Mouse (Mus musculus) layer of hippocampus, postnatal 25 days (tissue): ENCODE data around the gene Cd36. TPM values are rescaled to one million over a fixed set of nuclear protein-coding genes. Genes with fewer than 3 reads are reported as not detected.

Experiments used
- DNase-seq, 2 experiments: peaks; one replicate each; pipeline ENCODE4 v3.0.0; 2022; ENCODE audit warnings: mixed read lengths in 2 of 2, low spot score in 1 of 2; ENCODE audit errors: extremely low spot score in 1 of 2
- total RNA-seq, 2 experiments: library from RNA; stranded (reverse); gene quantifications; 2 replicates each; pipeline ENCODE4 v1.2.3; 2021

Cd36 gene
- total RNA-seq, 2 experiments from 2014 or later, result 1.6 to 2.0 TPM

DNA sequence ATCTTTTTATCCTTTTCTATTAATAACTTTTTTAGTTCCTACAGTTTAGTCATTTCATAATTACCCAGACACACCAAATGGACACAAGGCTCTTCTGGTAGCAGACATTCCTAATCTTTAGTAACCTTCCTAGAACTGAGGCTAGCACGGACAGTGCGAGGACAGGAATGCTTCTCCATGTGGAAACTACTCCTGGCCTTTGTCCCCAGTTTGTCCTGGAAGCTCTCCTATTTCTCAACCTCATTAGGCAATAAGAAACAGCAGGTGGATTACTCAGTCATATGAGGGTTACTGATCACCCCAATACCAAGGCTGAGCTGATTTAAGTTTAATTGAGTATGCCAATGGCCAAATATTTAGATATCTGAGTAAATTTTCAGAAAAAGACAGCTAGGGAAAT lies 25.5 kb downstream of the Cd36 start:
- no peak for DNase-seq

DNA sequence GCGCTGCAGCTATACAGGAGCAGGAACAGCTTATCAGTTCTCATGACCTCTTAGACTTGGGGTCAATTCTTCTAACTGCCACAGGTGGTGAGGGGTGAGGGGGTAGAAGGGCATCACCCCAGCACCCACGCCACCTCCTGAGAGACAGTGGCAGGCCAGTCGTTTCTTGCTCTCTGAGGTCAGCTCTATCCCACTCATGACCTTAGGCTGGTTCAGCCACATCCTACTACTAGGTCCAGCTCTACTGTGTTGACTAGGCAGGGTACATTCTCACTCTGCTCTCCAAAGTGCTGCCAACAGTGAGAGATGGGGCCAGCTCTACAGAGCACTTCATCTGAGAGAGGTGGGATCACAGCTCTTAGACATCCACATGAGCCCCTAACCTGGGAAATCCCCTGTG lies 30.2 kb downstream of the Cd36 start:
- no peak for DNase-seq

DNA sequence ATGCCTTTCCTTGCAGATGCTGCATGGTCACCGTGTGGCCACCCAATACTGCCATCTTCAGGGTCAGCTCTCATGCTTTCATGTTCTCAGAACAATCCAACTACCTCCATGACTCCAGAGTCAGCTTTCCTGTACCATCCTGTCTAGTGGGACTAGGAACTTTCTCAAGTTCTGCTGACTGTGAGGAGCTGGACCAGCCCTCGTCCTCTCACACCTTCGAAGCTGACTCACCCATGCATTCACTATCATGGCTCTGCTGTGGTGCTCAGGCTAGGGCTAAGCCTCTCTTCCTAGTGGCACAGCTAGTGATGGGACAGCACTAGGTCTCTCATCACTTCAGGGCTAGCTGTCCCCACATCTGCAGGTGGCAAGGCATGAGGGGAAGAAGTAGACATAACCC lies 30.7 kb downstream of the Cd36 start:
- no peak for DNase-seq

DNA sequence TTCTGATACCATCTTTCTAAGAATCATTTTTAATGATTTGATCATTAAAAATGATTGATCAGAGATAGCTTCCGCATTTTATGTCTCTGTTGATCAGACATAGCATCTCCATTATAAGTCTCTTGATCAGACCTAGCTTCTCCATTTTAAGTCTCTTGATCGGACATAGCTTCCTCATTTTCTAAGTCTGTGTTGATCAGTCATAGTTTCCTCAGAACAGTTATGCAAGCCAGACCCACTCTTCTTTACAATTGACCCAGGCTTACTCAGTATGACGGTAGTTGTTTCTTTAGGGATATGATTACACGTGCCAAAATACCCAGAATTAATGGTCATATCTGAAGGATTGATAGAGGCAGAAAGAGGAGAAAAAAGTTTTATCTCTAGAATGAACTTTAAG lies 31.3 kb downstream of the Cd36 start:
- no peak for DNase-seq

DNA sequence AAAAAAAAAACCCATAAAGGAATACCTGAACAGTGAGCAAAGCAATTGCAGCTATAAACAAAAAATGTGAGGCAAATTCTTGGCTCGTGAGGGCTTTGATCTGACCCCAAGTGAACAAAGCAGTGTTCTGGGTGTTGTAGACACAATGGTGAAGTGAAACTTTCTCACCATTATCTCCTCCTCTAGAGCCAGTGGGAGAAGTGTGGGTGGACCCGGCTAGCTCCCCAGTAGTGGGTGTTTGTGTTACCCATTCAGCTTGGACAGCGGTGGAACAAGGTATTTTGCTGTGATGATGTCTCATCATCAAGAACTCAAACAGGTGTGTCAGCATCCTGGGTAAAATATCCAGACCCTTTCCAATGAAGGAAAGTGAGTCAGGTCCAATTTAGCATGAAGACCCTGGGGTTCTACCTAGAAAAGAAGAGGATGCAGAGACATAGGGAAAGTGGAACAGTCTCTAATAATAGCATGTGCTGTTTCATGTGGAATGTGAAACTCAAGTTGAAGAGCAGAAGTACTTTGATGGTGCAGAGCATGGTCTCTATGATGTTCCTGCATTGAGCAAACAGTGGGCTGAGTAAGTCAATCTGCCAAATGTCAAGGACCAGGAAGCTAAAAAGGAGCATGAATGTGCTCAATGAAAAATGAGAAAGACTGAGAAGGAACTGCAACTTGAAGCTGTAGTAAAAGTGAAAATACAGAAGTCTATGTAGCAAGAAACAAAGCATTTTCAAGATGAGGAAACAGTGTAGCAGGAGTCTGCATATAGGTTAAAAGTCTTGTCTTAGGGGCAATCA lies 34.3 kb downstream of the Cd36 start:
- no peak for DNase-seq

DNA sequence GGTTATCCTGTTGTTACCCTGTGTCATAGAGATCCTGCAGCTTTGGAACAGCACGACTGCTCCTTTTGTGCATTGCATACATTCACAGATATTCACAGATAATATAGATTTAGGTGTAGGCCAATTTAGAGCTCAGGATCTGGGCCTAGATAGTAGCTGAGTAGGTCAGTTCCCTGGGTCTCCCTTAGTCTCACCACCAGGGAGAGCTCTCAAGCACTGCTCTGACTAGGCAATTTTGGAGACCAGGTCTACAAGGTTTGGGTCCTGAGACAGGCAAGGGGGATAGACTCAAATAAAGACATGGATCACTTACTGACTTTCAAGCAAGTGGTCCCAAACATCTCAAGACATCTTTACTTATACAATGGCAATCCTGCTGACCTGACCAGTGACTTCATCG lies 38.0 kb downstream of the Cd36 start:
- DNase-seq, result no peak

DNA sequence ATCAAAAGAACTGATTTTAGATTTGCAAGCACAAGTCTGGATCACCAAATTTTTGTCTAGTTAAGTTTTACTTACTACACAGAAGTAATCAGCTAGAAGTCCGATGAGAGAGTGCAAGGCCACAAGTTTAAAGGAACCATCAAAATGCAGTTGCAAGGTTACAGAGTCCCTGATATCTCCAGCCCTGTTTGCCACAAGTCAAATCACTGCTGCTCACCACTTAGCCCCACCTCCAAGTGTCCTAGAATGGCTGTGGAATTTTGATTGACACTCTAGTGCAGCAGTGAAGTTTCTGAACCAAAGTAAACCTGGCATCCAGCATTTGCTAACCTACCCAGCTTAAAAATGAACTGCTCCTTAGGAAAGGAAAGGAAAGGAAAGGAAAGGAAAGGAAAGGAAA lies 39.0 kb downstream of the Cd36 start:
- DNase-seq, result no peak

DNA sequence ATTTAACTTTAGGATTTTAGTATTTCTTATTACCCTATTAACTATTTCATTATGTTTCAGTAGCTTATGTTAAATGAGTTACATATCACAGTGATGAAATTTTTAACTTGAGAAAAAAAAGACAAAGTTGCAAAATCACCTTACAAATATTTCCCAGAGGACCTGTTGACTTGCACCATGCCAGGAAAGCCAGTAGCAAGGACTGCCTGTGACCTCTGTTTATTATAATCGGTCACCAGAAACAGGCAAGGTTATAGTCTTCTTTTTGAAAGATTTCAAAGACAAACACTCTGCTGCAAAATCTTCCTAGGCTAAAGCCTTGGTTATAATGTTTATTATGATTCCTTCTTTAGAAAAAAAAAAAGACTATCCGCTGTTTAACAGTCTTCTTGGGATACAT lies 39.9 kb downstream of the Cd36 start:
- DNase-seq, result no peak

DNA sequence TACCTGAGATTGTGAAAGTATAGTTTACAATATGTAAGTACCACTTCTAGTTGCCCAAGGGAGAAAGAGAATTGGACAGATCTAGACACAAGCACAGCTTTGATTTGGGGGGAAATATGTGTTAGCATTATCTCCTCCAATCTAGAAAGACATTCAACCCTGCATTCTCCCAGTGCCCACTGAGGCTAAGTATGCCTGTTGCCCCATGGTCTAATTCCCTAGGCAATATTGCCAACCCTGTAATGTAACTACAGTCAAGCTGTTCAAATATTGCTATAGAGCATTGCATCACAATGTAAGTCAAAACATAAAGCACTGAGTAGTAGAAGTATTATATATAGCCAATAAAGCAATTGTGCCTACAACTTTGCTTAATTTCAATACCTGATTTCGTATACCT lies 40.3 kb downstream of the Cd36 start:
- DNase-seq, result no peak

DNA sequence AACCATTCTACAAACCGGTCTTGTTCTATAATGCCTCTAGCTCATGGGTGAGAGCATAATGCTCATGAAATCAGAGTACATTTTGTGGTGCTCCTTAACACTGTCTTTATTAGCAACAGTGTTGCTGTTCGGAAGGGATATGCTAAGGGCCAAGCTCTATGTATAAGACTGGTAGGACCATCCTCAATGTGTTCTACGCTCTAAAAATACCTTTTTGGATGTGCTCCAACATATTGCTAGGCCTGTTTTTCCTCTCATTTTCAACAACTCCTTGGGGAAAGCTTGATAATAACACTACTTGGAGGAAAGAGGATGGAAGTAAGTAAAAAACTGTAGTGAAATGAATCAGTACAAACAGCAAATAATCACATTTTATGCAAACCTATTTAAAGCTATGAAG lies 44.7 kb downstream of the Cd36 start:
- DNase-seq, result no peak

DNA sequence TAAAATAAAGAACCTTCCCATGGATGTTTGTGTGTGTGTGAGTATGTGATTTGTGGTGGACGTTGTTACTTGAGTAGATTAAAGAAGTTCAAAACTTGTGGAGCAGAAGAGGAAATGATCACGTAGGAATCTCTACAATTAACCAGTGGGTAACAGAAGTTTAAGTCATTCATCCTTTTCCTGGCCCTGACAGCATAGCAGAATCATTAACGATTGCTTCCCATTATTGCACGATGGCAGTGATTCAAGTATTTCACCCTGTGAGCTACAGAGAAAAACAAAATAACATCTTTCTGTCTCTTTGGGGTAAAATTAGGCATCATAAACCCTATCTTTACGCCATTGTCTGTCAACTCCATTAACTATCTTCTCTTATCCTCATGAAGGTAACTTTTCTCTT lies 45.3 kb downstream of the Cd36 start:
- DNase-seq, result no peak

DNA sequence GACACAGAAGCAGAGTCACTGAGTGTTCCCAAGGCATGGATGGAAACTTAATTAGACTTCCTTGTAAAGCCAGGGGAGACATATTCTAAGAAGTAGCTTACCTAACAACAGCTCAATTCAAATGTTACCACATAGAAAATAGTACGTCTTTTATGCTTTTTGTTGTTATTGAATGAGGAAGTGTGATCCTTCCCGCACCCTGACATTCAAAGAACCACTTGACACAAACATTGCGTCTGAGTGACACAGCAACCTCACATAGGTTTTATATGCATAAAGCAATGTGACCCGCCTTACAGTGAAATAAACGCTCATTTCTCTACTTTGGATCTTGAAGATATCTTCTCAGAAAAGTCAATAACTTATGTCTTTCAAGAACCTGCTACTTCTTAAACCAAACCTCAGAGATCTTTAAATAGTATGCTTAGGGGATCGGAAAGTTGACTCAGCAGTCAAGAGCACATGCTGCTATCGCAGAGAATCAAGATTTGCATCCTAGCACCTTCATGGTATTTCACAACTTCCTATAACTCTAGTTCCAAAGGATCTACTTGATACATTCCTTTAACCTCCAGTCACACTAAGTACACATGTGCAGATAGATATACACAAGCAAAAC lies 46.4 kb downstream of the Cd36 start:
- no peak for DNase-seq

DNA sequence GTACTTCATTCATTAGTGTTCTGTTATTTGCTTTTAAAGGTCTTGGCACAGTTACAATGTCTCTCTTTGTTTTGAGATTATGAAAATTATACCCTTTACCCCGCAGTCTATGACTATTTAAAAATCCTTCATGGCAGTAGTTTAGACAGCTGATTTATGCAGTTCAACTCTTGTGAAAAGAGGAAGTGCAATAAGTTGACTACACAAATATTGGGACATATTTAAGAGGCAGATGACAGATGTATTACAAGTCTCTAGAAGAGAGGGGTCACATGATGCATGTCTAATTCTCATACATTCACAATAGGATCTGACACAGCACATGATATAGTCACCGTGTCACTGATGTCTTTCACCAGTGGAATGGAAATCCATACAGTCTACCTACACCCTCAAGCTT lies 49.1 kb downstream of the Cd36 start:
- no peak for DNase-seq

DNA sequence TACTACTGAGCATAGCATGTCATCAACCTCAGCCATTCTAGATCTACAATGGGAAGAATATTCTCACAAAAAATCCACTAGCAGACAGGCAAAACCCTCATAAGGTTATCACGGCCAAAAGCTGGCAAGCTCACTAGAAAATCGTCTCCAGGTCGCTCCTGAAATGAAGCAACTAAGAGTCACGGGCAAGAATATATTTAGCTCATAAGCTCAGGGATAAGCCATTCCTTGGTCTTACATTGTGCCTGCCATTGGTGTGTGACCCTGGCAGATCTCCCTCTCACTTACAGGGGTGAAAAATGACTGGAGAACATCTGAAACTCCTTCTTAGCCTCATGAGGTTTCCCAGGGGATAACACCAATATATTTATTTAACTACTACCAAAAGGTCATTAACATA lies 52.2 kb downstream of the Cd36 start:
- no peak for DNase-seq

DNA sequence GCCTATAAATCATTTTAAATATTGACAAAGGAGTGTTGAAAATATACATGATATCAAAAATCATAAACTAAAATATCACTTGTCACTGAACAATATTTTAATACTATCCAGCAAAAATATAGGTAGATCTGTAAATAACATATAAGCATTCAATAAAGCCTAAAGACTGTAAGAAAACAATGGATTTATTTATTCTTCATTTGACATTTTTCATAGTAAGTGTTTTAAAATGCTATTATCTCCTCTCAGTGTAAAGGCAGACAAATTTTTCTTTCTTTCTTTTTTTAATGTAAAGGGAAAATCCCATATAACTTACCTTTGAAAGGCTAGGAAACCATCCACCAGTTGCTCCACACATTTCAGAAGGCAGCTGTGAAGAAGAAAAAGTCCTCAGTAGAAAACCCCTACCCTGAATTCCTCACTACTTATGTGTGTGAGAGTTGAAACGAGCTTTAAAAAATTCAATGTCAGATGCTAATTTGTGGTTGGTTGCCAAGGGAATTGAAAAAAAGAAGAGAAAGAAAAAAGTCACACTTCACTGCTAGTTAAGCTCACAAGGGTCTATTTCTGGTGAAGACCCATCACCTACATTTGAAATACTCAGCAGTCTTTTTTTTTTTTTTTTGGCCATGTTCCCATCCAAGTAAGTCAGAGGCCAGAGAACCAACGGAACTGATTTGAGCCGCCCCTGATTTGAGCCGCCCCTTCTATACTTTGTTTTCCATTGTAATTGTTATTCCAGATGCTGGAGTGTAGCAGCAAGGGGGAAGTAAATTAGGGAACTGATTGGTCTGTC lies 53.1 kb downstream of the Cd36 start:
- DNase-seq, result no peak

DNA sequence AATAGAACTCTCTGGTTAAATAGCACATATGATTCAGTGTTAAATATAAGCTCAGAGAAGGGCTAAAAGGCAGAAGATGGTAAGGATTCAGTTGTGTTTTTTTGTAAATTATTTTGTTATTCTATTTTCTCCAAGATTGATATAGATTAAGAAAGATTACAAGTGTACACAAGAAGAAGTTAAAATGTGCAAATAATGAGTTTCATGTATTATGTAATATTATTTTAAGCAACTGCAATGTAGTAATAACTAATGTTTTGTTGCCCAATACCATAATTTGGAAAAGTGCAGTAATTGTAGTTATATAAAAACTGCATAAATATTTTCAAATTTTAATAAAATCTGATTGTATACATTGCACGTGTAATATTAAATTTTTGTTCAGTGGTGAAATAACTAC lies 54.8 kb downstream of the Cd36 start:
- no peak for DNase-seq

DNA sequence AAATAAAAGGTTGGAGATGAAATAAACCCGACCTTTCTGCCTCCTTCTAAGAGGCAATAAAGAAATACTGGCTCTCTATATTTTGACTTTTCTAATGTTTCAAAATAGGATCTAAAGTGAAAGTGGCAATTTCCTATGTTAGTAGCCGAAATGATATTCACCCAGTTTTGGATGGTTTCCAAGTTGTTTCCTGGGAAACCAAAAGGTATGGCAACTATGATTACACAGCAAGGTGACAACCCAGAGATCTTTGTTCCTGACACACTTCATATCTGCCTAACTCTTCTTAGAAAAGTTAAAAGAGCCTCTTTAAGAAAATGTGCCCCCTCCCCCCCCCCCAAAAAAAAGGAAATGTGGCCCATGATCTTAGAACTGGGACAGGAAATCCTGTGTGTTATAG lies 58.1 kb downstream of the Cd36 start:
- no peak for DNase-seq

DNA sequence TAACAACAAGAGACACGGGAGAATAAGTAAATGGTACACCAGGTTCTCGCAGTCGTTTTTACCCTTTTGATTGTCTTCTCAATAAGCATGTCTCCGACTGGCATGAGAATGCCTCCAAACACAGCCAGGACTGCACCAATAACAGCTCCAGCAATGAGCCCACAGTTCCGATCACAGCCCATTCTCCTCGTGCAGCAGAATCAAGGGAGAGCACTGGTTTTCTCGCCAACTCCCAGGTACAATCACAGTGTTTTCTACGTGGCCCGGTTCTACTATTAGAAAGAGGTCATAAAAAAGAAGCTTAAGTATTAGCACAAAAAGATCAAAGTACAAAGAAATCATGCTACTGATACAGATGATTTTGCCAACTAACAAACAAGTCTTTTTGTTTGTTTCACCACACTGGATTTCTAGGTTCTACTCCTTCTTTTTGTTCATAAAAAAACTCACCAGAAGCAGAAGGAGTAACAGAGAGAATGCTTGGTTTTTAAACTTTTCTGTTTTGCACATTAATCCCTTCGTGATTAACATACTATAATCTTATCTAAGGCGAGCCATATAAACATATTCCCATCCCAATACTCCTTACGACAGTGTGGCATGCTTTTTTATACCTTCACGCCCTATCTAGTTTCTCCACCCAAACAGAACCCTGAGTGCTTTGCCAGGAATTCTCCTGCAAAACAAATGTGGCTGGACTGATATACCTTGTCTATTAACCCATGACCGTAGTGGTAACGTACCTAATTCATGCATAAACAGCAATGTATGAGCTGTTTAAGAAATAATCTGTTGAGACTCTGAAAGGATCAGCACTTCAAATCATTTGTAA lies 59.7 kb downstream of the Cd36 start:
- no peak for DNase-seq

DNA sequence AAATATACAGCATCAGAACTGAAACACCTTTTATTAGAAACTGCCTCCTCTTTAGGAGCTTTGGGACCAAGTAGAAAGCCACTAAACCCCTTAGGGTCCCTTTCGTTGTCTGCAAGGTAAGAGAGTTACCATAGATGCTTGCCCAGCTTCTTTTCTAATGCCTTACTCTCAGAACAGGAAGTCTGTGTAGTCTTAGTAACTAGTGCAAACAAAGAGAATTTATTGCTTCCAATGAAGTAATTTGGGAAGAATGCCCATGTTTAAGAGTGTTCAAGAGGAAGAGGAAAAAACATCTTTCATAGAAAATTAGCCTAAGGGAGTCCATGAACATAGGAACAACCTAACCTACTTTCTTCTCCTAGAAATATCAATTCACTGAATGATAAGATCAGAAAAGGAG lies 67.2 kb downstream of the Cd36 start:
- DNase-seq, result no peak

DNA sequence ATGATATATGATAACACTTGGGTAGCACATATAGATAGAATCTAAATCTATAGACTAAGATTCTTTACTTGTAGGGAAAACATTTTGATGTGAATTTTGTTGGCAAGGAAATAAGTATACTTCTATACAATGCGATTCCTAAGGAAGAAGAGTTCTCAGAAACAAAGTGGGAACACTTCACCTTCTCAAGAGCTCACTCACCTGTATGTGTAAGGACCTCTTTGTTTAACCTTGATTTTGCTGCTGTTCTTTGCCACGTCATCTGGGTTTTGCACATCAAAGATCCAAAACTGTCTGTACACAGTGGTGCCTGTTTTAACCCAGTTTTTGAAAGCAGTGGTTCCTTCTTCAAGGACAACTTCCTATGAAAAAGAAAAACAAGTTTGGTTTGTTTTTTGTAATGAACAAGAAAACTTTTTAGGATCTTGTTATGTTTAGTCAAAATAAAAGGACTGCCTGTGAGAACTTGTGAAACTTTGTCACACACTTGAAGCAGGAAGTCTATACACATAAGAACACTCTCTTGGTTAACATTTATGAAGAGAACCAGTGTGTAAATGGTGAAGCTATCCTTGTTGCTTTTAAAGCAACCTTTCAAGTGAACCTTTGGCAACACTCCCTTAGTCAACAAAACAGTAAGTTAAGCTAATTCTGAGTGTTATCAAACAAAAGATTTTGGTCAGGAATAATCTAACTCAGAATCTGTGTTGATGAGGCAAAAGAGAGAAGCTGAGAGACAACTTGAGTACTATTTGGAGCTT lies 68.2 kb downstream of the Cd36 start:
- DNase-seq, result no peak
